Comparison of ENCODE assay signal across 11 mouse cellular contexts in the genomic region with DNA sequence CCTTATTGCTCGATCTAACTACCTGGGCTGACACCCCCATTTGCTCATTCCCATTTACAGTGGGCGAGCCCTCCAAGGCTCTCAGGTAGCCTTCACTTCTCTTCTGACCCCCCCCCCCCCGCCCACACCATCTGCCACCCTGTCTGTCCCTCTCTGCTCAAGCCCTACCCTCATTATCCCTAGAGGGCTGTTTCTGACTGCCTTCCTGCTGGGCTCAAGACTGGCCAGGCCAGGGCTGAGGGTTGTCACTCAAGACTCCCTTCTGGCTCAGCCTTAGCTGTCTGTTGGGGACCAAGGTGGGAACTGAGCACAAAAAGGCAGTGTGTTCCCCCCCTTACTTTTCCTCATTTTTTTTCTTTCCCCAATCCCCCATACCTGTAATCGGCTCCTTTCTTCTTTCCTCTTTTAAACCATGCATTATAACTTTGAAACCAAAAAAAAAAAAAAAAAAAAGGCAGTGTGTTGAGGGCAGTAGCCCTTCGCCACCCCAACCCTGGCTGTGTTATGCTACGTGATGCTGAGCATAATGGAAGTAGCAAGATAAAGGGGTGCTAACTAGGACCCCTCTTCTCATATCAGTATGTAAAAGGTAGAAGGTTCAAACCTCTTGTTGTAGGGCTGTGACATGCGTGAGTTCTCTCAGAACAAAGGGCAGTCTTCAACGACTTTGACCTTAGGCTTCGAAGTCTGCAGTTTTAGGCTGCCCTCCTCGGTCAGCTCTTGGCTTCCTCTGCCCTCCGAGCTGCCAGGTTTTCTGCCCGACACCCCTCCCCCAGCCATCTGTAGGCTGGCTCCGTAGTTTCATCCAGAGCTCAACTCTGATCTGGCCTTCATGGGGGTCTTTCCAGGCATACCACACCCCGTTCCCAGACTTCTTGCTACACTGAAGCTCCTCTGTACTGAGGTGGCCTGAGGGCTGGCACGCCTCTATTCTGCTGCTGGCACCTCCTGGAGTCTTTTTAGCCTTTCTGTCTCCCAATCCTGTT. TPM values are rescaled to one million over a fixed set of nuclear protein-coding genes. Genes with fewer than 3 reads are reported as not detected.
DNase-seq lines count a peak whose midpoint lies in the region; ATAC-seq and TF ChIP-seq lines count a peak whose summit lies in the region.
"Had no signal": no experiment of that assay in that cellular context is flagged by ENCODE, and none has a peak within 500 bp of the region (broad histone marks: within the 10 kb centered on the region; RNA-seq: fewer than 3 reads in every experiment).

No protein-coding gene starts in this region.

- no peak for TF ChIP-seq POLR2A in cerebellum, adult 2 months (IDR thresholded peaks at IDR 0.05; ENCODE audit: borderline replicate concordance, insufficient read depth, low read length)

- no peak overlapping the region for H3K27ac ChIP-seq in forebrain, embryonic 14.5 days (ENCODE audit: low read depth, low read length)
- H3K27ac ChIP-seq in forebrain, embryonic 16.5 days (ENCODE audit: low read length) = no peak overlapping the region
- 0 out of 2 replicates have a peak overlapping the region, but pooled peaks have one; percentile 8 for H3K27ac ChIP-seq in layer of hippocampus, adult 2 months
- peak overlapping the region; percentile 14; the same call in 1 of the 2 replicates for H3K27ac ChIP-seq in cerebellum, adult 2 months (ENCODE audit: insufficient read depth, low read length)
- H3K27ac ChIP-seq: lung, embryonic 15.5 days had no signal

- H3K4me3 ChIP-seq in forebrain, embryonic 14.5 days (ENCODE audit: low read depth, low read length) = no peak overlapping the region
- no peak overlapping the region for H3K4me3 ChIP-seq in forebrain, embryonic 16.5 days (replicated peaks; ENCODE audit: low read length)
- no peak overlapping the region for H3K4me3 ChIP-seq in layer of hippocampus, adult 2 months
- H3K4me3 ChIP-seq in cerebellum, adult 2 months (replicated peaks; ENCODE audit: insufficient read depth, low read depth, low read length) = no peak overlapping the region
- H3K4me3 ChIP-seq: lung, embryonic 15.5 days had no signal

- H3K9me3 ChIP-seq in forebrain, embryonic 14.5 days (replicated peaks; ENCODE audit: control insufficient read depth, low read length) = no peaks in the 10 kb centered on the region
- no peaks in the 10 kb centered on the region for H3K9me3 ChIP-seq in forebrain, embryonic 16.5 days (ENCODE audit: control insufficient read depth, low read length)
- H3K9me3 ChIP-seq: lung, embryonic 15.5 days had no signal

- H3K27me3 ChIP-seq in forebrain, embryonic 14.5 days (replicated peaks; ENCODE audit: control insufficient read depth, insufficient read depth, low read length) = no peaks in the 10 kb centered on the region
- H3K27me3 ChIP-seq in forebrain, embryonic 16.5 days (replicated peaks; ENCODE audit: control insufficient read depth, insufficient read depth, low read length) = no peaks in the 10 kb centered on the region
- H3K27me3 ChIP-seq in cerebellum, adult 2 months (ENCODE audit: control insufficient read depth, insufficient read depth, low read length) = no peaks in the 10 kb centered on the region
- H3K27me3 ChIP-seq: lung, embryonic 15.5 days had no signal

- DNase-seq in forebrain, embryonic 14.5 days (ENCODE audit: low spot score) = no peak
- DNase-seq in layer of hippocampus, adult 2 months (ENCODE audit: low spot score in 2 of 2) = no peak
- DNase-seq in layer of hippocampus, adult 8-10 months (ENCODE audit: low spot score in 2 of 2) = no peak
- DNase-seq in cerebellum, adult 2 months = peak; percentile 73 to 77
- DNase-seq in kidney, postnatal 36 days = peak; percentile 85 to 86
- no peak for DNase-seq in testis, postnatal 14 days (ENCODE audit: low spot score)
- DNase-seq in spleen, postnatal 14 days (ENCODE audit: low spot score in 2 of 2) = no peak
- DNase-seq: right cerebral cortex, adult 18-20 months had no signal

- TF ChIP-seq CTCF in layer of hippocampus, adult 2 months (conservative IDR thresholded peaks at IDR 0.05) = no peak
- no peak for TF ChIP-seq CTCF in cerebellum, adult 2 months (IDR thresholded peaks at IDR 0.05; ENCODE audit: borderline replicate concordance, insufficient read depth, low read depth, low read length)

- H3K9ac ChIP-seq in forebrain, embryonic 14.5 days (ENCODE audit: low read length) = no peak overlapping the region
- no peak overlapping the region for H3K9ac ChIP-seq in forebrain, embryonic 16.5 days (replicated peaks; ENCODE audit: low read depth, low read length)
- H3K9ac ChIP-seq: lung, embryonic 15.5 days had no signal

- peaks cover 19% of the 10 kb centered on the region for H3K4me1 ChIP-seq in forebrain, embryonic 14.5 days (ENCODE audit: control insufficient read depth, insufficient read depth, low read length)
- peaks cover 33% of the 10 kb centered on the region for H3K4me1 ChIP-seq in forebrain, embryonic 16.5 days (replicated peaks; ENCODE audit: control insufficient read depth, insufficient read depth, low read length)
- peaks cover 55% of the 10 kb centered on the region for H3K4me1 ChIP-seq in cerebellum, adult 2 months (ENCODE audit: control insufficient read depth, insufficient read depth, low read length)

- peaks cover 42% of the 10 kb centered on the region for H3K36me3 ChIP-seq in forebrain, embryonic 14.5 days (ENCODE audit: control insufficient read depth, insufficient read depth, low read length)
- H3K36me3 ChIP-seq in forebrain, embryonic 16.5 days (ENCODE audit: control insufficient read depth, insufficient read depth) = peaks cover 15% of the 10 kb centered on the region

- no peak overlapping the region for H3K4me2 ChIP-seq in forebrain, embryonic 14.5 days (ENCODE audit: low read length)
- no peak overlapping the region for H3K4me2 ChIP-seq in forebrain, embryonic 16.5 days (ENCODE audit: low read length)
- H3K4me2 ChIP-seq: lung, embryonic 15.5 days had no signal

- ATAC-seq in forebrain, embryonic 14.5 days = peak; percentile 26; the same call in 1 of the 2 replicates
- no peak; the same call in 1 of the 2 replicates for ATAC-seq in forebrain, embryonic 16.5 days
- ATAC-seq: activated CD4-positive, CD25-positive, alpha-beta regulatory T cell, adult 4 months had no signal

- 63% methylated on average over 15 of the region's 15 CpGs for WGBS in forebrain, embryonic 14.5 days
- WGBS in forebrain, embryonic 16.5 days = 64% methylated on average over 14 of the region's 15 CpGs
- 21% methylated on average over 15 of the region's 15 CpGs for WGBS in cerebellum, adult 2 months

RNA-seq across cellular contexts. Expression of gene Gramd4, which starts 59.9 kb away (rescaled TPM):
- 20.7 and 28.0 TPM in 2 replicates for polyA plus RNA-seq in forebrain, embryonic 14.5 days (2014; fragmentation: Nextera tagmentation; extraction: Ambion mirVana)
- polyA plus RNA-seq in forebrain, embryonic 16.5 days (2015; fragmentation: Nextera tagmentation; extraction: Ambion mirVana) = 56.8 and 57.8 TPM in 2 replicates
- total RNA-seq in layer of hippocampus, adult 2 months (2021) = 10 to 100 TPM; 24.8 to 28.7 TPM
- 10 to 100 TPM; 24.1 to 30.9 (median 29.9) TPM for total RNA-seq in layer of hippocampus, adult 8-10 months (2022)
- polyA plus RNA-seq in cerebellum, adult 2 months (2012; rRNA removed) = 36.0 and 40.4 TPM in 2 replicates

Comparison
In these comparisons a context has a peak if more than half of its experiments do, and no peak if none do; other contexts are left out.
1. DNase-seq: peak in cerebellum, adult 2 months (2 of 2) and kidney, postnatal 36 days (2 of 2); none in forebrain, embryonic 14.5 days (single experiment), layer of hippocampus, adult 2 months (0 of 2), layer of hippocampus, adult 8-10 months (0 of 2), testis, postnatal 14 days (single experiment) and spleen, postnatal 14 days (0 of 2).
2. H3K27ac ChIP-seq: peak in layer of hippocampus, adult 2 months (single experiment) and cerebellum, adult 2 months (single experiment); none in forebrain, embryonic 14.5 days (single experiment) and forebrain, embryonic 16.5 days (single experiment).